Mouse (Mus musculus) midbrain, embryonic 10.5 days (tissue): ENCODE measurements around the gene Det1. TPM values are rescaled to one million over a fixed set of nuclear protein-coding genes. Genes with fewer than 3 reads are reported as not detected.
A peak's percentile ranks its signal among the peaks of the same experiment; 100 is the strongest.

ENCODE experiments used
- DNase-seq: peaks from one replicate; pipeline ENCODE4 v3.0.0-alpha.2; 2017; ENCODE audit warnings: low spot score
- H3K27ac ChIP-seq: fragments of 300-500 bp; sonication (generic); replicated peaks from 2 replicates; pipeline ENCODE4 v1.5.1; 2016; ENCODE audit warnings: mild to moderate bottlenecking
- H3K27me3 ChIP-seq: fragments of 300-500 bp; sonication (generic); 2 replicates; pipeline ENCODE4 v1.6.1; 2016; ENCODE audit warnings: low read depth, mild to moderate bottlenecking; ENCODE audit not compliant: poor library complexity, severe bottlenecking
- H3K36me3 ChIP-seq: fragments of 300-500 bp; sonication (generic); 2 replicates; pipeline ENCODE4 v1.6.1; 2016; ENCODE audit warnings: mild to moderate bottlenecking, moderate library complexity
- H3K4me1 ChIP-seq: fragments of 300-500 bp; sonication (generic); 2 replicates; pipeline ENCODE4 v1.6.1; 2016
- H3K4me3 ChIP-seq: fragments of 300-500 bp; sonication (generic); 2 replicates; pipeline ENCODE4 v1.5.1; 2016; ENCODE audit warnings: mild to moderate bottlenecking, moderate library complexity
- H3K9me3 ChIP-seq: fragments of 300-500 bp; sonication (generic); replicated peaks from 2 replicates; pipeline ENCODE4 v1.6.1; 2016; ENCODE audit warnings: mild to moderate bottlenecking
- WGBS: fragments of 180-500 bp; shearing (Covaris S2); methylation state at CpG from one replicate; pipeline ENCODE4 v1.1.7; 2016; 5-methylcytosine and 5-hydroxymethylcytosine counted together
- polyA plus RNA-seq: library from polyadenylated mRNA; unstranded; fragments of >200 nt; fragmentation: Nextera tagmentation; extraction: Ambion mirVana; gene quantifications from 2 replicates; pipeline ENCODE4 v1.2.1, GENCODE M21; 2016

Gene Det1
- polyA plus RNA-seq, 1 experiment from 2014 or later: 23.4 TPM

DNA sequence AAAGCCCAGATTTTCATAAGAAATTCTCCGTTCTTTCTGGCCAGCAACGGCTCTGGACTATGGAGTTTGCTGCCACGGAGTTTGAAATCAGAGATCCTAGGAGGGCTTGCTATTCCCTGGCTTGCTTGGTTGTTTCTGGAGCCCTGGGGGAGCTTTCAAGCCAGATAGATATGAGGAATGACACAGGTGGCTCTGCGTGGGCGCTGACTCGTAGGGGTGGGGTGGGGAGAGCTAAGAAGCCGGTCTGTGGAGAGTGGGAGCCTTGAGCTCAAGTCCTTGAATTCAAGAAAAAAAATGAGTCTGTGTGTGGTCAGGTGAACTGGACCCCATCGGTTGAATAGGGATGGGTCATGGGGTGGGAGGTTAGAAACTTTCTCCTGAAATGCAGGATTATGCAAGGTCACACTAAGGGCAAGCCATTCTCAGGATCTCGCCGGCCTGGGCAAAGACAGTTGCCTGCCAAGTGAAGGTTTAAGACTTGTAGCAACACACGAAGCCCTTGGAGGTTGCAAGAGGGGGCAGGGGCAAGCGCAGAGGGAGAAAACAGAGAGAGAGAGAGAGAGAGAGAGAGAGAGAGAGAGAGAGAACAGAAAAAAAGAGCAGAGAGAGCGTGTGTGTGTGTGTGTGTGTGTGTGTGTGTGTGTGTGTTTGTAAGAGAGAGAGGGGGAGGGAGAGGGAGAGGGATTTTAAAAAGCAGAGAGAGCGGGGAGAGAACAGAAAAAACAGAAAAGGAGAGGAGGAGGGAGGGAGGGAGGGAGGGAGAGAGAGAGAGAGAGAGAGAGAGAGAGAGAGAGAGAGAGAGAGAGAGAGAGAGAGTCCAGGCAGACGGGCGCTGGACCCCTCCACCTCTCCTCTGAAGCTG is 34.8 kb upstream of the Det1 start:
- peaks cover 69% of the 10 kb centered on the region for H3K4me1 ChIP-seq
- no peaks in the 10 kb centered on the region for H3K36me3 ChIP-seq
- peak overlapping the region; percentile 87 for H3K27ac ChIP-seq
- H3K27me3 ChIP-seq: peaks cover 44% of the 10 kb centered on the region
- DNase-seq: peak; percentile 67
- WGBS: 8% methylated on average over 12 of the region's 16 CpGs
- H3K4me3 ChIP-seq: peak overlapping the region; percentile 76
- H3K9me3 ChIP-seq: no peaks in the 10 kb centered on the region

DNA sequence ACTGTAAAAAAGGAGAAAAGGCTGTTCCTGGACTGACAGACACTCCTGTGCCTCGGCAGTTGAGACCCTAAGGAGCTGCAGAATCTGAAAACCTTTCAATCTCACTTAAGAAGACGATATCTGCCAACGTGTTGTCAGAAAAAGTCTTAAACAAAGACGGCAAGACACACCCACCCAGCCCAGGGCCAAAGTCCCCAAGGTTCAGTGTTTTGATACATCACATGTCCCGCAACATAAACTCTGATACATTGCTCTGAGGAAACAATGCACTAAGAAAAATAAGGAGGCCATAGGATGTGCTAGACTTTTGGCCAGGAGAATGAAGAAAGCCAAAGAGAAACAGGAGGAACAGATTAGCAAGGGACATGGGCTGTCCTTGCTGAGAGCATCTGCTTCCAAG is 25.8 kb upstream of the Det1 start:
- Histone ChIP-seq H3K36me3 (no peaks in the 10 kb centered on the region), H3K9me3 (no peaks in the 10 kb centered on the region), H3K4me1 (no peaks in the 10 kb centered on the region), H3K4me3 (no peak overlapping the region), H3K27me3 (no peaks in the 10 kb centered on the region), H3K27ac (no peak overlapping the region)
- no peak for DNase-seq
- 86% methylated on average over 5 of the region's 5 CpGs for WGBS

- Histone ChIP-seq H3K4me1 (no peaks in the 10 kb centered on the region), H3K4me3 (no peak overlapping the region), H3K27ac (no peak overlapping the region), H3K9me3 (no peaks in the 10 kb centered on the region), H3K36me3 (no peaks in the 10 kb centered on the region), H3K27me3 (no peaks in the 10 kb centered on the region)
- WGBS: 92% methylated on average over 6 of the region's 6 CpGs
- DNase-seq: no peak
Observed at GRCm38 (mm10) chr7:78872366-78872765, 25.3 kb upstream of the Det1 start.

GRCm38 (mm10) chr7:78868731-78869130 is 21.7 kb upstream of the Det1 start:
- Histone ChIP-seq H3K4me1 (0 out of 2 replicates have a peak, but pooled peaks cover 5% of the 10 kb centered on the region), H3K36me3 (no peaks in the 10 kb centered on the region), H3K9me3 (no peaks in the 10 kb centered on the region), H3K4me3 (no peak overlapping the region), H3K27me3 (no peaks in the 10 kb centered on the region), H3K27ac (no peak overlapping the region)
- no peak for DNase-seq
- WGBS: 89% methylated on average over 5 of the region's 5 CpGs

DNA sequence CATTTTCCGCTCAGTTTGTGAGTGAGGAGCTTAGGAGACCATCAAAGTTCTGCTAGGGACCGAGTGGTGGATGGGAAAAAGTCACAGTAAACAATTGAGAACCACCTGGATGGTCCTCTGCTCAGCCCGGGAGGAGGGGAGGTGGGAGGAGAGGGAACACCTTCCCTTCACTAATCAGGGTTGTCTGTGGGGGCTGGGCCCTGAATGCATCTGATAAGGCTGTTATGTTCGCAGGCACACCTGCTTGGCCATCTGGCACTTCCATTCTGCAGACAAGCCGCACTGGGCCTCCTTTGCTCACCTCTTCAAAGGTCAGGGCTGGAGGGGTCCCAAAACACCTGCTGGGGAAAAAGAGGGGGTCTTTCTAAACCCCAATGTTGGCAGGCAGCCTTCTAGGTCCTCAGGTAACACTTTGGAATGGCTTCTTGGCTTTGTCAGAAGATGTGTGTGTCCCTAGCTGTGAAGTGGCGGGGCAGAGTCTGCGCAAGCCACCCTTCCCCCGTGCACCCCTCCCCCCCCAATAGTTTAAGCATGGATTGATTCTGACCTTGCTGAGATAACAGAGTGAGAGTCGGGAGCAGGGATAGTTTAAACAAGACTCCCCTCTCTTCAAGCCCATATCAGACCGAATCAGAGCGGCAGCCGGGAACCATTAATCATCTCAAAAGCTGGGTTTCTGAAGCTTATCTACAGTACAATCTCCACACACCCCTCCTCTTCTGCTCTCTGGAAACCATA is 18.3 kb upstream of the Det1 start:
- no peak overlapping the region for H3K4me3 ChIP-seq
- WGBS: 74% methylated on average over 12 of the region's 12 CpGs
- 0 out of 2 replicates have a peak, but pooled peaks cover 5% of the 10 kb centered on the region for H3K4me1 ChIP-seq
- H3K9me3 ChIP-seq: no peaks in the 10 kb centered on the region
- no peak overlapping the region for H3K27ac ChIP-seq
- H3K36me3 ChIP-seq: no peaks in the 10 kb centered on the region
- DNase-seq: no peak
- no peaks in the 10 kb centered on the region for H3K27me3 ChIP-seq

DNA sequence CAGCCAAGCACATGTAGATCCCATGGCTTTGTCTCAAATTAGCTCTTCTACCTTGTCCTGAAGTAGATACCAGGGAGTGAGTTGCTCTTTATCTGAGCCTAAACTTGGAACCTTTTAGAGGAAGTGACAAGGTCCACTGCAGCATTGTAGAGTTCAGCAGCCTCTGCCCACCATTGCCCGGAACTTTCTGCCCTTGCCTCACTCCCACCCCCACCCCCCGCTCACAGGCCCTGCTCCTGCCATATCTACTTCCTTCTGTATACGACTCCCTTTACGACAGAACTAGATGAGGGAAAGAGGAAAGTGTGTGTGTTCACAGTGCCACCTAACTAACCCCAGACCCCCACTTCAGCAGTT is 17.4 kb upstream of the Det1 start:
- Histone ChIP-seq H3K9me3 (no peaks in the 10 kb centered on the region), H3K4me3 (no peak overlapping the region), H3K27ac (no peak overlapping the region), H3K27me3 (no peaks in the 10 kb centered on the region), H3K4me1 (0 out of 2 replicates have a peak, but pooled peaks cover 5% of the 10 kb centered on the region), H3K36me3 (no peaks in the 10 kb centered on the region)
- 90% methylated on average over 4 of the region's 4 CpGs for WGBS
- no peak for DNase-seq

DNA sequence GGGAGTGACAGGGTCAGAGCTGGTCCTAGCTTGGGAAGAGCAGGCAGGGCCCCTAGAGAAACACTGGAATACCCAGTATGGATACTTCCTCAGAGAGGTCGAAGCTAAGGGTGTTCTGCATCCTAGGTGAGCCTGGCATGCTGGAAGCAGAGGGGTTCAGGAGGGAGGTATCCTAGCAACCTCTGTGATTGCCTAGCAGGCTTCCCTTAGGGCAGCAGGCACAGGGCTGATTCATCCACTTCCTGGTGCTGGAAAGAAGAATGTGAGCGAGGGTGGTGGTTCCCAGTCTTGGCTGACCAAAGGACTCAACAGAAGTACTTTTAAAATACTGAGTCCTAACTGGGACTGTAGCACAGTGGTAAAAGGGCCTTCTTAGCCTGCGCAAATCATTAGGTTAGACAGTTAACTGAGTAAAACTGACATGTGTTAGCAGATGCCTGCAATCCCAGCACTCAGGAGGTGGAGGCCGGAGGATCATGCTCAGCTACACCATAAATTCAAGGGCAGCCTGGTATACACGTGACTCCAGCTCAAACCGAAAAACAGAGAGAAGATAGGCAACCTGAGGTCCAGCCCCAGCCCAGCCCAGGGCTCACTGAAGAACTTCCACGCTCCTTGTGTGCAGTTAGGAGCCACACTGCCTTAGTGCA is 16.9 kb upstream of the Det1 start:
- Histone ChIP-seq H3K36me3 (no peaks in the 10 kb centered on the region), H3K27ac (no peak overlapping the region), H3K27me3 (no peaks in the 10 kb centered on the region), H3K4me3 (no peak overlapping the region), H3K9me3 (no peaks in the 10 kb centered on the region), H3K4me1 (0 out of 2 replicates have a peak, but pooled peaks cover 5% of the 10 kb centered on the region)
- no peak for DNase-seq
- WGBS: 74% methylated on average over 7 of the region's 7 CpGs

GRCm38 (mm10) chr7:78855044-78855655 is 8.1 kb upstream of the Det1 start:
- 73% methylated on average over 5 of the region's 5 CpGs for WGBS
- H3K36me3 ChIP-seq: no peaks in the 10 kb centered on the region
- H3K9me3 ChIP-seq: no peaks in the 10 kb centered on the region
- no peak overlapping the region for H3K27ac ChIP-seq
- no peaks in the 10 kb centered on the region for H3K4me1 ChIP-seq
- no peak overlapping the region for H3K4me3 ChIP-seq
- DNase-seq: no peak
- H3K27me3 ChIP-seq: no peaks in the 10 kb centered on the region

- H3K9me3 ChIP-seq: no peaks in the 10 kb centered on the region
- DNase-seq: no peak
- 73% methylated on average over 4 of the region's 4 CpGs for WGBS
- no peaks in the 10 kb centered on the region for H3K4me1 ChIP-seq
- no peaks in the 10 kb centered on the region for H3K36me3 ChIP-seq
- H3K4me3 ChIP-seq: no peak overlapping the region
- H3K27me3 ChIP-seq: no peaks in the 10 kb centered on the region
- H3K27ac ChIP-seq: no peak overlapping the region
Observed at GRCm38 (mm10) chr7:78854051-78854450, 7.0 kb upstream of the Det1 start.

DNA sequence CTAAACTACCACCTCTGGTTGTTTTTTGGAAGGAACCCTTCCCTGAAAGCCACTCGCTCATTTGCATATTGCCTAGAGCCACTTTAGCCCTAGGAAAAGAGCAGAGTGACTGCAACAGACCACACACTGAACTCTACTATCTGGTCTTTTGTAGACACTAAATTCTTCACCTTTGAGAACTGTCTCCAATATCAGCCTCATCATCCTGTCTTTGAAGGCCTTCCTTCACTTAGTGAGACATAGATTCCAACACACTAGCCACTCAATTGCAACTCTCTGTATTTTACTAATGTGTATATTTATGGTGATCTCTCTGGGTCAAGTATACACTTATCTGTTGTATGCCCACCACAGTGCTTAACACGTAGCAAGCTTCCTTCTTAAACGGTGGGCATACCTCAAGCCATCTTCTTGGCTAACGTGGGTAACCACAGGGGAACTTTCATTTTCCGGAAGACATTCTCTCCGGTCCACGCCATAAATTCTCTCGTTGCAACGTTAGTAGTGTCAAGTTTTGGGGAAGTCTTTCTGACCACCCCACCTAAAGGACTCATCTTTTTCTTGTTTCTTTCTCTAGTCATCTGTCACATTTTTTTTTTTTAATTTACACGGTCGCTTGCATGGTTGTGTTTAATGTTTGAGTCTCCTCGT is 872 bp downstream of the Det1 start:
- no peaks in the 10 kb centered on the region for H3K27me3 ChIP-seq
- H3K9me3 ChIP-seq: no peaks in the 10 kb centered on the region
- 33% methylated on average over 12 of the region's 12 CpGs for WGBS
- H3K36me3 ChIP-seq: peaks cover 29% of the 10 kb centered on the region
- peaks cover 10% of the 10 kb centered on the region for H3K4me1 ChIP-seq
- DNase-seq: no peak
- peak overlapping the region; percentile 96 for H3K4me3 ChIP-seq
- H3K27ac ChIP-seq: peak overlapping the region; percentile 95

- Histone ChIP-seq H3K36me3 (peaks cover 72% of the 10 kb centered on the region), H3K27me3 (no peaks in the 10 kb centered on the region), H3K4me1 (peaks cover 9% of the 10 kb centered on the region), H3K27ac (no peak overlapping the region), H3K4me3 (no peak overlapping the region), H3K9me3 (no peaks in the 10 kb centered on the region)
- DNase-seq: no peak
- WGBS: 84% methylated on average over 5 of the region's 5 CpGs
Observed at GRCm38 (mm10) chr7:78841601-78842000, 5.5 kb downstream of the Det1 start.

DNA sequence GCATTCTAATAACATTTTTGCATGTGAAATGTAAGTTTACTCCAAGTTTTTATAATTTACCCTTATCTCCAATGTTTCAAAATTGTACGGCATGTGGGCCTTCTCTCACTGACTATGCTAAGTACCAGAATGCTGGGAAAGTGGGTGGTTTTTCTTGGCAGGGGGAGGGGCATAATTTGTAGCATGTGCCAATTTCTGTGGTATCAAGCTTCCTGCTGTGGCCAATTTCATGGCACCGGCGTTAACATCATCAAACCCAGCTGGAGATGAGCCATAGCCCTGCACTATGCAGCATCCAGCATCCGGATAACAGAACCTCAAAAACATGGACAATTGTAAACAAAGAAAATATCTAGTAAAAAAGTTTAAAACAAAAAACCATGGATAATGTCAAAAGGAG is 9.8 kb downstream of the Det1 start:
- no peak overlapping the region for H3K27ac ChIP-seq
- no peak overlapping the region for H3K4me3 ChIP-seq
- H3K9me3 ChIP-seq: no peaks in the 10 kb centered on the region
- H3K27me3 ChIP-seq: no peaks in the 10 kb centered on the region
- peaks cover 79% of the 10 kb centered on the region for H3K36me3 ChIP-seq
- WGBS: 92% methylated on average over 4 of the region's 4 CpGs
- DNase-seq: no peak
- no peaks in the 10 kb centered on the region for H3K4me1 ChIP-seq
